Mouse (Mus musculus) splenic B cell, adult 2 months (primary cell): ENCODE data around the gene Gen1.

Experiments
- DNase-seq: peaks from one replicate; pipeline ENCODE4 v3.0.0-alpha.2; 2011; ENCODE audit warnings: low read depth, low spot score
- H3K27me3 ChIP-seq: 2 replicates; pipeline ENCODE4 v1.6.1; 2012; ENCODE audit warnings: mild to moderate bottlenecking, low read length, moderate library complexity, mixed read lengths; ENCODE audit not compliant: control insufficient read depth, poor library complexity, insufficient read depth, severe bottlenecking
- H3K36me3 ChIP-seq: 2 replicates; pipeline ENCODE4 v1.6.1; 2012; ENCODE audit warnings: mild to moderate bottlenecking, low read length, moderate library complexity, mixed read lengths; ENCODE audit not compliant: control insufficient read depth, poor library complexity, insufficient read depth, severe bottlenecking

Gene Gen1

DNA sequence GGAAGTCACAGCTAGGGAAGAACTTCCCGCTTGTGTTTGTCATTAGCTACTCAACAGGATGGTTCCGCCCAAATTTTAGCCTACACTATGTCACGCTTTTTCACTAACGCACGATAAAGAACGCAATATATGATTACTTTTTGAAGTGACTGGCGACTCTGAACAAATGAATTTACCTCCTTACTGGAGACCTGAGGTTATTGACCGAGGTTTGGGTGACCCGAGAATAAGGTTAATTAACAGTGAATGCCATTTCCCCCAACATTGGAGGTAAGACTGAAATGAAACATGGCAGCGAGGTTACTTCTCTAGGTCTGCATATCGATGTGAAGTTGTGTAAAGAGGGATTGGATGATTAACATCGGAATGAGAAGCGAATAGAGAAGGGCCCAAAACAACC lies 706 bp downstream of the Gen1 start:
- Histone ChIP-seq H3K27me3 (no peaks in the 10 kb centered on the region), H3K36me3 (no peaks in the 10 kb centered on the region)
- no peak for DNase-seq

DNA sequence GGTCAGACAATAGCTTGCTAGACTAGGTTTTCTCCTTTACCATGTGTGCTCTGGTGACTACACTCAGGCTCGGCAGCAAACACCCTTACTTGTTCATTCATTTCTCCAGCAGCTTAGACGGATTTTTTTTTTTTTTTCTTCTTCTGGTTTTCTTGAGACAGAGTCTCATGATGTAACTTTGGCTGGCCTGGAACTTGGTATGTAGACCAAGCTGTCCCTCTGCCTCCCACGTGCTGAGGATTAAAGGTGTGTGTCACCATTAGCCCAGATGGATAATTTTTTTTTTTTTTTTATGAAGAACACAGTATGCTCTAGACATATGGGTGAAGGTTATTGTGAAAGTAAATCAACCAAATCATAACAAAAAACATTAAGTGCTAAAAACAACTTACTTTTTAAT lies 15.3 kb downstream of the Gen1 start:
- no peaks in the 10 kb centered on the region for H3K27me3 ChIP-seq
- DNase-seq: no peak
- H3K36me3 ChIP-seq: no peaks in the 10 kb centered on the region

GRCm38 (mm10) chr12:11247460-11247859 lies 18.1 kb downstream of the Gen1 start:
- H3K27me3 ChIP-seq: no peaks in the 10 kb centered on the region
- DNase-seq: no peak
- H3K36me3 ChIP-seq: no peaks in the 10 kb centered on the region

DNA sequence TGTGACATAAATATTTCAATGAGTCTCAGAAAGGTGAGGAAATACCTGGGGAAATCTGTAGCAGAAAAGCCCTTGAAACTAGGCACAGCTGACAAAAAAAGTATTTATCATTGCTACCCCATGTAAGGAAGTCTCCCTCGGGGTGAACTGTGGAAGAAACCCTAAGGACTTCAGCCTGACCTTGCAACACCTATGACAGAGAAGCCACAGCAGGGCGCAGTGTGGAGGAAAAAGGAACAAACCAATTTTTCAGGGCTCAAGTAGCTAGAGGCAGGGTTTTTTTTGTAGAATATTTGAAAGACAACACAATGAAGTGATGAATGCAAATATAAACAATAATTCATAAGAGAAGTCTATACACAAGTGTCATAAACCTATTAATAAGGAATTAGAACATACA lies 29.6 kb downstream of the Gen1 start:
- DNase-seq: no peak
- Histone ChIP-seq H3K27me3 (no peaks in the 10 kb centered on the region), H3K36me3 (no peaks in the 10 kb centered on the region)

- no peaks in the 10 kb centered on the region for H3K36me3 ChIP-seq
- DNase-seq: no peak
These were observed 35.3 kb downstream of the Gen1 start for GRCm38 (mm10) chr12:11230267-11230666.

GRCm38 (mm10) chr12:11226529-11227268 lies 38.9 kb downstream of the Gen1 start:
- DNase-seq: no peak
- no peaks in the 10 kb centered on the region for H3K36me3 ChIP-seq
- no peaks in the 10 kb centered on the region for H3K27me3 ChIP-seq

More at GRCm38 (mm10) chr12:11230267-11230666, 35.3 kb downstream of the Gen1 start:
- H3K27me3 ChIP-seq: no peaks in the 10 kb centered on the region

DNA sequence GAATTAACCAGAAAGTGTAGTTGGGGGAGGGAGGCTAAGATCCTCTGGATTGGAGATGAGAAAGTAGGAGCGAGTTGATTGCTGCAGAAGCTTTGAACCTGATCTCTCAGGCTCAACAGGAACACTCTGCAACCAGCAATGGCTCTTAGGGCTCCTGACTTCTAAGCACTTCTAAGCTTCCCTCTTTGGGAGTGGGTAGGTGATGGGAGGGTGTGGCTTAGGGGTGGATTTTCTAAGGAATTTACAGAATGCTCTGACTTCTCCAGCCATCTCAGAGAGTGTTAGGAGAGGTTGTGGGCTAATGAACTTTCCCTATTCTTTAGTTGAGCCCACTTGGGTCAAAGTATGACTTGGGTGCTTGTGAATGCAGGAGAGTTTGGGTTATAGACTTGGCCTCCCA lies 39.5 kb downstream of the Gen1 start:
- no peak for DNase-seq
- Histone ChIP-seq H3K36me3 (no peaks in the 10 kb centered on the region), H3K27me3 (no peaks in the 10 kb centered on the region)

DNA sequence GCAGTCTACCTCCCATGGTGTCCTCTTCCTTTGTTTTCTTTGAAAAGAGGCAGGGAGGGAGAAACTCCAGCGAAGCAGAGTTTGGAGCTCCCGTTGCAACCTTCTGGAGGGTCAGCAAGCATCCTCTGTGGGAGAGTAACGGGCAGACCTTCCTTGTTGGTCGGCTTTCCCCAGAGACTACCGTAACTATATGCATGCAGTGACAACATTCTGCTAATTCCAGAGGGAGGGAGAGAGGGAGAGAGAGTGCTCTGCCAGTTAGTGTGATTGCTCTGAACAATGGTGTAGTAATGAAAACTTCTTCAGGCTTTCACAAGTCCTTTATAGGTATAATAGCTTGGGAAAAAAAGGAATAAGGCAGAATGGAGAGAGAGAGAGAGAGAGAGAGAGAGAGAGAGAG lies 40.9 kb downstream of the Gen1 start:
- no peak for DNase-seq
- Histone ChIP-seq H3K36me3 (no peaks in the 10 kb centered on the region), H3K27me3 (no peaks in the 10 kb centered on the region)

DNA sequence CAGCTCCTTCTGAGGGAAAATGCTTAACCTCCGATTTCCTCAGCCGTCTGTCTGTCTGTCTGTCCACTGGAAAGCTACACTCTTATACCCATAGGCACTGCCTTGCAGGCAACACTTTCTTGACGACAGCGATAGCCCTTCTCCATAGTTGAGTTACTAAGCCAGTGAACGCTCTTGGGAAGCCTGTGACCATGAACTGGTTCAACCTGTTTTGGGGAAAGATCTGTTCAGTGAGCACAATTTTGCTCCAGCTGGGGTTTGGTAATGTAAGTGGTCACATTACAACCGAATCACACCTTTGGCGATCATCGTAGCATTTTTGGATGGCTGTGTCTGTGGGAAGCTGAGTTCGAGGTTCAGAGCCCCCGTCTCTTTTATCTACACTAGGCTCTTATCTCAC lies 42.5 kb downstream of the Gen1 start:
- Histone ChIP-seq H3K36me3 (no peaks in the 10 kb centered on the region), H3K27me3 (no peaks in the 10 kb centered on the region)
- no peak for DNase-seq

DNA sequence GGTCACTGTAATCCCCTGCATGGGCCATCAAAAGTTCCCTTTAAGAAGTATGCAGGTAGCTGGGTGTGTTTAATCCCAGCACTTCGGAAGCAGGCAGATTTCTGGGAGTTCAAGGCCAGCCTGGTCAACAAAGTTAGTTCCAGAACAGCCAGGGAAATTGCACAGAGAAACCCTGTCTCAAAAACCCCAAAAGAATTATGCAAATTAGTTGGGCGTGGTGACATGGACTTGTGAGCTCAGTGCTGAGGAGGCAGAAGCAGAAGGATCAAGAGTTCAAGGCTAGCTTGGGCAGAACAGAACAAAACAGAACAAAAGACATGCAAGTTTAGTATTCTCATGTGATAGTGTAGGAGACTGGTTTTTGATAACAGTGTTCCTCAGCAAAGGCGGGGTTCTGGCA lies 43.0 kb downstream of the Gen1 start:
- H3K36me3 ChIP-seq: no peaks in the 10 kb centered on the region
- peak; percentile 50 for DNase-seq
- H3K27me3 ChIP-seq: no peaks in the 10 kb centered on the region

DNA sequence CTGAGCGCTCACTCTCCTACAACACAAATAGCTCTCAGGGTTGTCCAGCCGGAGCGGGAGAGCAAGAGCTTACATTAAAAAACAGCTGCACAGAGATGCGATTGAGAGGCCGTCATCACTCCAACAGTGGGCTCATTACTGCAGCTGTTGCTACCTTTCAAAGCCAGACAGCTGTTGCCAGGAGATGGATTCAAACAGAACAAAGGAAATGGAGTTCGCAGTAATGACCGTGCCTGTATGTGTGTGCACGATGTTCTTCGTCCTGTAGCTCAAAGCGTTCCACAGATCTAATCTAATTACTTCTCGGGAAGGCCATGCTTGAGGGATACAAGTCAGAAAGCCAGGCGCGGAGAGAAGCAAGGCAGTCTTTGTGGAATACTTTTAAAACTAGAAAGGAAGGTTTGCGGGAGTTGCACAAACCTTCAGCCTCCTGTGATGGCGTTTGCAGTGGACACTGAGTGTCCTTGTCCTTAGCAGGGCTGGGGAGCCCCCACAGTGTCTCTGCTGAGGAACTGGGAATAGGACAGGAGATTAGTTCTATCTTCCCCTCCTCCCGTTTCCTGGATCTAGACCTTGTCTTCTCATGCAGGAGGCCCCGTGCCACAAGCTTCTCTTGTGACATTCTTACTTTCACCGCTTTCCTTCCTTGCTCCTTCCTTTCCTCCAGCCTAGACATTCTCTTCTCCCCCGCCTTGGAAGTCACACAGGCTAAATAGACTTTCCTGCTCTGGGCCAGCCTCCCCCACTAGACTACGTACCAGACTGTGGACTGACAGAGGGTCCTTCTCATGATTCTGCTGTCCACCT lies 43.9 kb downstream of the Gen1 start:
- no peak for DNase-seq
- Histone ChIP-seq H3K36me3 (no peaks in the 10 kb centered on the region), H3K27me3 (no peaks in the 10 kb centered on the region)

GRCm38 (mm10) chr12:11217726-11218250 lies 47.8 kb downstream of the Gen1 start:
- Histone ChIP-seq H3K36me3 (no peaks in the 10 kb centered on the region), H3K27me3 (no peaks in the 10 kb centered on the region)
- peak; percentile 76 for DNase-seq

DNA sequence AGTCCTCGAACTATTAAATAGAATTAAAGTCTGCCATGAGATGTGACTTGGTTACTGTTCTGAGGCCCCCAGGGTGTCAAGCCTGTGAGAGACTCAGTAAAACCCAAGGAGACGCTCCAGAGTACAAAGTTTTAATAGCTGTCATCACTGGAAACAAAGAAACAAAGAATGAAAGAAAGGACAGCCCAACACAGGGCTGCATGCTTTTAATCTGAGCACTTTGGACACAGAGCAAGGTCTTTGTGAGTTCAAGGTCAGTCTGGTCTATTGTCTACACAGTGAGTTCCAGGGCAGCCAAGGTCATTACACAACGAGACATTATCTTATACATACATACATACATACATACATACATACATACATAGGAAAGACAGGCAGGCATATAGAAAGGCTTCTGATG lies 49.1 kb downstream of the Gen1 start:
- no peak for DNase-seq
- Histone ChIP-seq H3K27me3 (no peaks in the 10 kb centered on the region), H3K36me3 (no peaks in the 10 kb centered on the region)

DNA sequence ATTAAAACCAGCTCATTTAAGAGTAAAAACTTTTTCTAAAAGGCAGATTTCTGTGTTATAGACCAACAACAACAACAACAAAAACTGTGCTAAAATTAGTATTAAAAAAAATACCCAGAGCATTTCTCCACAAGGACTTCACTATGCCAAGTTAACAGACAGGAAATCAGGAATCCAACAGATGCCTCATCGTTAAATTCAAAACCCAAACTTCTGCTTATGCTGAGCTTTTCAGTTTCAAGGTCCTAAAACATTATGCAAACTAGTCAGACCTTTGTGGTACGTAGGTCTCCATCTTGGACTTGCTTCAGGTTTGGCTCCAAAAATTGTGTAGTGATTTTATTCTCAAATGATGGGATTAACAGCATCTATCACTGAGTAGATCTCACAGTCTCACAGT lies 50.0 kb downstream of the Gen1 start:
- Histone ChIP-seq H3K36me3 (no peaks in the 10 kb centered on the region), H3K27me3 (no peaks in the 10 kb centered on the region)
- DNase-seq: peak; percentile 61

GRCm38 (mm10) chr12:11214776-11215175 lies 50.8 kb downstream of the Gen1 start:
- Histone ChIP-seq H3K36me3 (no peaks in the 10 kb centered on the region), H3K27me3 (no peaks in the 10 kb centered on the region)
- DNase-seq: no peak
